Mouse (Mus musculus) layer of hippocampus, adult 9-10 months (tissue): Measurements from ENCODE around the gene Adamts15.

Source experiments
- DNase-seq: peaks from one replicate; pipeline ENCODE4 v3.0.0; 2022; ENCODE audit warnings: low spot score

Adamts15 gene

DNA sequence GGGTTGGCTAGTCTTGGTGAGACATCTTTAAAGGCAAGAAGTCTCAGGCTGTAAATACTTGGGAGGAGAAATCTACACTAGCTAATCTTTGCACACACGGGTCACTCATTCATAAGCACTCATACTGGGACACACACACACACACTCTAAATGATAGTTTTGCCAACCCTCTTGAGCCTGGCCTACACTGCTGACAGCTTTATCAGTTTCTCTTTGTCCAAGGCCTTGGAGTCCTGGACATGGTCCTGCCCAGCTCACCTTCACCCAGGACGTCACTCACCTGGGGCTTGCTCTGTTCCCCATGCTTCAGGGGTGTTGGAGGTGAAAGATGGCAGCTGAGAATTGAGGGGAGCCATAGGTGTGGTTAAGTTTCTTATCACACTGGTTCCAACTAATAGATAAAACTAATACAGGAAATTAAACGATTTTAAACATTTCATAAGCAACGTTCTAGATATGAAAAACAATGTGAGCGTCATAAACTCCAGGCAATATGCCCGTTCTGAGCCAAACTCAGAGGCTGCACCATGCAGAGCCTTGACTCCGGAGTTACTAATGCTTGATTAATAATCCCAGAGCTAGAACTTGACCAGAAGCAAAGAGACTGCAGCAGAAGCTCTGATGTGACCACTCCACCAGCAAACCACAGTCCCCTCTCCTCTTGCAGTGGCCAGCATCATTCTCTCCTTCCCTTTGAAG lies 42.9 kb downstream of the Adamts15 start:
- DNase-seq, result no peak

DNA sequence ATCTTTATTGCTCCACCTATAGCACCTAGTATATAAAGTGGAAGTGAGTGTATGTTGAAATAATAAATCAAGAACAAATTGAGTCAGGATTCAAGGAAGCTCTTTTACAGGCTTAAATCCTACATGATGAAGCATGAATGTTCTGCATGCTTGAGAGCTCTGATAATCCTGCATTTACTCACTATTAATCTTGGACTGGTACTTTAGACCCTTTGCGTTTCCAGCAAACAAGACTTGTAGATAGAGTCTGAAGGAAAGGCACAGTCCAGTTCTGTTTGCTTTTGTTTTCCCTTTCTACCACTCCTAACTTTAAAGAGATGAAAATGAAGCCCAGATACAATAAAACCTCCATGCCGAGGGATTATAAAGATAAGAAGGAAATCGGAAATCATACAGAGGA lies 45.7 kb downstream of the Adamts15 start:
- no peak for DNase-seq

DNA sequence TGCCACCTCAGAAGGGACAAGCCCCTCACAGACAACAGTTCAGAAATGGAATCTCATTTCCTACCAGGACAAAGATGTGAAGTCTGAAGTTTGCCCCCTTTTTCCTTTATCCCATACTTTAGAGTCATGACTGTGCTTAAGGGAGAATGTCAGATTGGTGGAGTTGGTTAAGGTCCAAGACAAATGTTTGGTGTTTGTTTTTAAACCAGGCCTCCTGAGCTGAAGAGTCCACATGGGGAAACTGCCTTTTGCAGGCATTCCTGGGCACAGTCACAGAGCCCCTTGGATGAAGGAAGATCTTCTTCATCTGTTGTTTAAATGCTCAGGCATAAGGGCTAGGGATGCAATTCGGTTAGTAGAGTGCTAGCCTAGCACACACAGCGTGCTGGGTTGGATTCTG lies 66.4 kb downstream of the Adamts15 start:
- no peak for DNase-seq

DNA sequence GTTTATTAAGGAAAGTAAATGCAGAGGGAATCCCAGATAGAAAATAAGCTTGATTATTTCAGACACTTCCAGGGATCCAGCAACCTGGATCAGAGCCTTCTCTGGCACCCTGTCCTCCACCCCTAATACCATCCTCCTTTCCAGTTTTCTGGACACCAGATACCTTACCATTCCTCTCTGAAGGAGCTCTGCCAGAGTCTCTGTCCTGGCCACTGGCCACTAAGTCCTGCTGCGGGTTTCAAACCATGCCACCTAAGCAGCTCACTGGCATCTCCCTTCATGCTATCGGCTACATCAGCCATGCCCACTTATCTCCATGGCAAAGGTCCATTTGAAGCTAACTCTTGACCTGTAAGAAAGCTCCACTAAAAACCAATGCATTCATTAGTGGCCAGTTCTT lies 70.4 kb downstream of the Adamts15 start:
- DNase-seq, result no peak

DNA sequence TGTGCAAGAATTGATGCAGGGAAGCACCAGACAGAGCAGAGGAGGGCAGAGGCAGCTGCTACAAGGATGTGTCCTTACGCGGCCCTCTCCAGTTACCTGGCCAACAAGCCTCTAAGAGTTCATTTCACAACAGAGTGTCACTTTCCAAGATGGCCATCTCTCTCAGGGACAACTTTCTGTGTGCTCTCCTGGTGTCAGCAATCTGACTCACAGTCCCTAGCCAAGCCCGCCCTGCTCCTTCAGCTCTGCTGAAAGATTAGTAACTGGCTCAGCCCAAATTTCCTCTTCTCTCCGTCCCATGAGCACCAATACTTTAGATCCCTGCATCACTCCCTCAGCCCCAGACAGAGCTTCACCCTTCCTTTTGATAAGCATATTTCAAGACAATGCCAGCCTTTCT lies 72.3 kb downstream of the Adamts15 start:
- DNase-seq, result no peak

DNA sequence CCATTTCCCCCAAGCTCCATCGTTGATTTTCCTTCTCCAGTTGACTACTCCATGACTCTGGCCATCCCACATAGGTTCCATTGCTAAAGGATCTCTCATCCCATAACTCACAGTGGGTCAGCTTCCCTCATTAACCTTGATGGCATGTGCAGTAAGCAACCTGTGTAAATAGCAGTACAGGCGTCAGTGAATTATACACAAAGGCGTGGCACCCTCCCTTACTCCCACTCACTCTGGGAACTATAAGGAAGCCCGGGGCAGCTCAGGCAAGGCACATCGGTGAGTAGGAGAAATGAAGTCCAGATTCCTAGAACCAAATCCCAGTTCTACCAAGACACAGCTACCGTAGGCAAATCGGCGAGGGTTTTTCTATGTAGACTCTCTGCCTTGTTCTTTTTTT lies 72.8 kb downstream of the Adamts15 start:
- DNase-seq, result no peak
